Mouse (Mus musculus) liver, adult 2 months (tissue): ENCODE data around the gene Slc25a16. TPM values are rescaled to one million over a fixed set of nuclear protein-coding genes. Genes with fewer than 3 reads are reported as not detected.

Source experiments
- DNase-seq: peaks from one replicate; pipeline ENCODE4 v3.0.0-alpha.2; 2011; ENCODE audit warnings: low read depth, low spot score; ENCODE audit errors: extremely low read depth
- H3K27ac ChIP-seq: fragments of 200-500 bp; replicated peaks from 2 replicates; pipeline ENCODE4 v1.5.1; 2012; ENCODE audit warnings: low read depth, mild to moderate bottlenecking, control low read depth, inconsistent platforms, low read length; ENCODE audit not compliant: insufficient read depth
- H3K27me3 ChIP-seq: fragments of 200-500 bp; 2 replicates; pipeline ENCODE4 v1.6.1; 2012; ENCODE audit warnings: mild to moderate bottlenecking, moderate library complexity, low read length, inconsistent platforms; ENCODE audit not compliant: control insufficient read depth, insufficient read depth
- H3K36me3 ChIP-seq: fragments of 200-500 bp; 2 replicates; pipeline ENCODE4 v1.6.1; 2012; ENCODE audit warnings: low read length, inconsistent platforms; ENCODE audit not compliant: control insufficient read depth, insufficient read depth
- H3K4me1 ChIP-seq: fragments of 200-500 bp; 2 replicates; pipeline ENCODE4 v1.6.1; 2011; ENCODE audit warnings: low read length; ENCODE audit not compliant: control insufficient read depth, insufficient read depth
- H3K4me3 ChIP-seq: fragments of 200-500 bp; 2 replicates; pipeline ENCODE4 v1.5.1; 2011; ENCODE audit warnings: low read depth, mild to moderate bottlenecking, control low read depth, low read length, moderate library complexity; ENCODE audit not compliant: insufficient read depth
- H3K79me2 ChIP-seq: fragments of 200-500 bp; 2 replicates; pipeline ENCODE4 v1.6.1; 2012; ENCODE audit warnings: inconsistent platforms, mild to moderate bottlenecking, low read length, moderate library complexity; ENCODE audit not compliant: control insufficient read depth, insufficient read depth
- H3K9ac ChIP-seq: fragments of 200-500 bp; 2 replicates; pipeline ENCODE4 v1.6.1; 2012; ENCODE audit warnings: low read depth, mild to moderate bottlenecking, control low read depth, inconsistent platforms, low read length
- CTCF ChIP-seq: fragments of 200-500 bp; IDR thresholded peaks from 2 replicates; pipeline ENCODE4 v1.5.1; 2011; ENCODE audit warnings: low read depth, low read length, control low read depth
- POLR2A ChIP-seq: fragments of 200-500 bp; IDR thresholded peaks from 2 replicates; pipeline ENCODE4 v1.6.1; 2011; ENCODE audit warnings: low read length, control low read depth; ENCODE audit not compliant: insufficient read depth; ENCODE audit errors: extremely low read depth
- WGBS: fragments of 180-500 bp; shearing (Covaris S2); methylation state at CpG from one replicate; pipeline ENCODE4 v1.1.7; 2018; 5-methylcytosine and 5-hydroxymethylcytosine counted together
- polyA plus RNA-seq: library from polyadenylated mRNA; depleted of rRNA; stranded (reverse); fragments of >200 nt; gene quantifications from 2 replicates; pipeline ENCODE4 v1.2.3, GENCODE M21; 2012
- total RNA-seq: library from RNA; depleted of rRNA; stranded (reverse); fragments of >200 nt; gene quantifications from 2 replicates; pipeline ENCODE4 v1.2.3, GENCODE M21; 2014

The Slc25a16 gene
- total and polyA plus RNA-seq, 2 experiments = 41.8 to 49.0 TPM

- no peak overlapping the region for H3K9ac ChIP-seq
- H3K27ac ChIP-seq = no peak overlapping the region
- WGBS = 94% methylated on average over 1 of the region's 1 CpGs
- H3K4me1 ChIP-seq = peaks cover 3% of the 10 kb centered on the region; the same call in 1 of the 2 replicates
- no peaks in the 10 kb centered on the region for H3K27me3 ChIP-seq
- no peaks in the 10 kb centered on the region for H3K36me3 ChIP-seq
- H3K4me3 ChIP-seq = no peak overlapping the region
- H3K79me2 ChIP-seq = no peaks in the 10 kb centered on the region
- no peak for DNase-seq
- no peak for TF ChIP-seq POLR2A
These were observed 35.9 kb upstream of the Slc25a16 start for GRCm38 (mm10) chr10:62884517-62884916.

- Histone ChIP-seq H3K79me2 (no peaks in the 10 kb centered on the region), H3K9ac (no peak overlapping the region), H3K27ac (no peak overlapping the region), H3K36me3 (no peaks in the 10 kb centered on the region), H3K4me1 (peaks cover 3% of the 10 kb centered on the region; the same call in 1 of the 2 replicates), H3K4me3 (no peak overlapping the region), H3K27me3 (no peaks in the 10 kb centered on the region)
- no peak for DNase-seq
- WGBS = 31% methylated on average over 10 of the region's 10 CpGs
- TF ChIP-seq CTCF (no peak), POLR2A (no peak)
These were observed 35.0 kb upstream of the Slc25a16 start for GRCm38 (mm10) chr10:62885460-62885859.

GRCm38 (mm10) chr10:62885969-62886798 lies 34.2 kb upstream of the Slc25a16 start:
- Histone ChIP-seq H3K4me1 (peaks cover 3% of the 10 kb centered on the region; the same call in 1 of the 2 replicates), H3K79me2 (no peaks in the 10 kb centered on the region), H3K9ac (no peak overlapping the region), H3K27me3 (no peaks in the 10 kb centered on the region), H3K27ac (no peak overlapping the region), H3K4me3 (peak overlapping the region; percentile 49; the same call in 1 of the 2 replicates), H3K36me3 (no peaks in the 10 kb centered on the region)
- under 1% methylated on average over 38 of the region's 38 CpGs for WGBS
- TF ChIP-seq POLR2A = no peak
- TF ChIP-seq CTCF = no peak
- no peak for DNase-seq

- H3K4me3 ChIP-seq = peak overlapping the region; percentile 49
- no peaks in the 10 kb centered on the region for H3K27me3 ChIP-seq
- H3K27ac ChIP-seq = no peak overlapping the region
- TF ChIP-seq POLR2A = no peak
- no peak for TF ChIP-seq CTCF
- H3K9ac ChIP-seq = 0 out of 2 replicates have a peak overlapping the region, but pooled peaks have one; percentile 3
- 1% methylated on average over 56 of the region's 56 CpGs for WGBS
- no peaks in the 10 kb centered on the region for H3K36me3 ChIP-seq
- H3K4me1 ChIP-seq = peaks cover 3% of the 10 kb centered on the region; the same call in 1 of the 2 replicates
- DNase-seq = peak; percentile 8
- no peaks in the 10 kb centered on the region for H3K79me2 ChIP-seq
These were observed 33.4 kb upstream of the Slc25a16 start for GRCm38 (mm10) chr10:62886799-62887591.

- H3K36me3 ChIP-seq = no peaks in the 10 kb centered on the region
- no peak overlapping the region for H3K9ac ChIP-seq
- 0 out of 2 replicates have a peak, but pooled peaks cover 3% of the 10 kb centered on the region for H3K4me1 ChIP-seq
- DNase-seq = no peak
- no peak overlapping the region for H3K27ac ChIP-seq
- H3K4me3 ChIP-seq = no peak overlapping the region
- no peak for TF ChIP-seq CTCF
- TF ChIP-seq POLR2A = no peak
- no peaks in the 10 kb centered on the region for H3K27me3 ChIP-seq
- 88% methylated on average over 3 of the region's 3 CpGs for WGBS
- no peaks in the 10 kb centered on the region for H3K79me2 ChIP-seq
These were observed 29.4 kb upstream of the Slc25a16 start for GRCm38 (mm10) chr10:62891025-62891424.
